Mouse (Mus musculus) frontal cortex, postnatal 25 days (tissue): ENCODE results near the gene N4bp2.
"Not testable (repeated sequence)": the region's sequence is repeated elsewhere in the genome, so short reads cannot be mapped to it uniquely, and the experiment has no call there.

Source experiments
- DNase-seq, 2 experiments: peaks; one replicate each; pipeline ENCODE4 v3.0.0; 2022; ENCODE audit warnings: low spot score in 2 of 2

Gene N4bp2

DNA sequence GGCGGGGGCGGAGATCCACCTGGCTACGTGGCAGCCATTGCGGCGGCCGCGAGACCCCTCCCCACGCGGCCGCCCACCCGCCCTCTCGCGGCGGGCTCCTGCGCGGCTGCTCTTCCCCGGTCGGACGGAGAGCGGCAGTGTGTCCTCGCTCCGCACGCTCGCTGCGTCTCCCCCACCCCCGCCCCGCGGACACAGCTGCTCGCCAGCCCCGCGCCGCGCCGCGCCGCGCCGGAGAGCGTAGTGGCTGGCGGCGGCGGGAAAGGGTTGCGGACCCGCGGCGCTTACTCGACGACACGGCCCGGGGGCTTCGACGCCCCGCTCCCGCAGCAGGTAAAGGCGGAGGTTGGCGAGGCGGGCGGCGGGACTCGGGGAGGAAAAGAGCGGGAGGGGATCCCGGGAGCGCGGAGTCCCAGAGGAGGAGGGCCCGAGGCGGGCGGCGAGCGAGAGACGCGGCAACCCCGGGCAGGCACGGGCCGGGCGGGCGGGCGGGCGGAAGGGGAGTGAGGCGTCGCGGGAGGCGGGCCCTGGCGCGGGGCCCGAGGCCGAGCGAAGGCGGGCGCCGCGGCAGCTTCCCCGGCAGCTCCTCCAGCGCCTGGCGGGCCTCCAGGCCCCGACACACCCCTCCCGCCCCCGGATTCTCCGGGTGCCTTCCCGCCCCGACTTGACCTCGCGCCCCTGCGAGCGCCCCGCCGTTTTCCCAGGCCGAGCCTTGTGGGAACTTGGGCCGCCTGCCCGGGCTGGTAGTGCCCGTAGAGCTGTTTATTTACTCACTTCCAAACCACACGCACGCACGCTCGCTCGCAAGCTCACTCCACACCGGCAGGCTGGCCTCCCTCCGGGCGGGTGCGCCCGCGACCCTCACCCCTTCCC, 830 bp downstream of the N4bp2 start:
- peak; percentile 43 for DNase-seq

DNA sequence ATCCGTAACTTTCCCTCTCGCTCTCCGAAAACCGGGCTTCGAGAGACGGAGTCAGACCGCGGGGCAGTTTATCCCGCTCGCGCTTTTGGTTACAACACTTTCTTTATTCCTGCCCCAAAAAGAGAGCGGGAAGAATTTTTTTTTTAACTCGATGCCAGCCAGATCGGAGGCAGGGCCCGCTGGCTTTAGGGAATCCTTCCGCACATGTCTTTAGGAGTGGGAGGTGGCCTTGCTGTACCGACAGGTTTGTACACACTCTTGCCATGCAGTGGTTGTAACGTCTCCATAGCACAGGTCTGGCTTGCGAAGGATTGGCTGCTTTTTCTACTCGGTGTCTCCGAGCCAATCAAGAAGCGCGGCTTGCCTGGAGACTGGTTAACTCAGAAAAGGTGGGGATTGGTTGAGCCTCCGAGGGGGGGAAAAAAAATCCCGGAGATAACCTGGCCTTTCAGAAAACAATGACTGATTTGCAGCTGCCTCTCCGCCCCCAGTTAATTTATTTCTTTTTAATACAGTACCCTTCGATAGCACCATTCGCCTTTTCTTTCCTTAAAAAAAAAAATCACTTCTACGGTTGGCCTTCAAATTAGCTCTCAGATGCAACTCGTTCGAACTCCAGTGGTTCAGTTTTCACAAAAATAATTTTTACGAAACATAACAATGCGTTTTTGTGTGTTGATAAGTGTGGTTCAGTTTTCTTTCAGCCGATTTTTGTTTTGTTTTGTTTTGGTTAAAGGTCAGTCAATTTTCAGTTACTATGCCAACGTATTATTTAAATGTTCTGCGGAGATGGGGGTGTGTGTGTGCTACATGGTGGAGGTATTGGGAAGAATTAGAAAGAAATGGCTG, 1.7 kb downstream of the N4bp2 start:
- DNase-seq: peak; percentile 70 to 79

DNA sequence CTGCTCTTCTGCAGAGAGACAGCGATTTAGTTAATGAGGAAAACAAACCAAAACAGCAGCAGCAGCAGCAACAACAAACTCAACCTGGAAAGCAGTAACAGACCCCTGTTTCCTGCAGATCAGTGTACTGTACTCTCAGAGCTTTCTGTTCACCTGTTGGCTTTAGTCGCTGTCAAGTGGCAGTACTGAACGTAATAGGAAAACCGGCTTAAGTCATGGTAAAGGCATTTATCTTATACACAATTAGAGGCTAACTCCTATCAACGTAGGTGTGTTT, 2.3 kb downstream of the N4bp2 start:
- DNase-seq: no peak

DNA sequence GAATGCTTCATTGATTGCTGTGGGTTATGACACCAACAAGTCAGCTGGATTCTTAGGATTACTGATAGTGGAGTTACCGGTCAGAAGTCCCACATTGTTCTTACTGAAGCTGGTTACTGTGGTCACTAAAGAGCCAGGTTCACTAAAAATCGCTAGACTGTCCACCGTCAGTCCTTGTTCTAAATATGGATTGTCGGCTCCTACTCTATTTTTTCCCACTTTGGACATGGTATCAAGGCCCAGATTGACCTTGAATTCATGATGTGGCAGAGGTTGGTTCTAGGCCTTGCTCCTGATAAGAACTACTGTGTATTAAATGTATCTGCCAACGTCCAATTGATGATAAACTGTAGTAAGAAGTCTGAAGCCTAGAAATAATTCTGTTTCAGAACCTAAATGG, 4.7 kb downstream of the N4bp2 start:
- no peak for DNase-seq

DNA sequence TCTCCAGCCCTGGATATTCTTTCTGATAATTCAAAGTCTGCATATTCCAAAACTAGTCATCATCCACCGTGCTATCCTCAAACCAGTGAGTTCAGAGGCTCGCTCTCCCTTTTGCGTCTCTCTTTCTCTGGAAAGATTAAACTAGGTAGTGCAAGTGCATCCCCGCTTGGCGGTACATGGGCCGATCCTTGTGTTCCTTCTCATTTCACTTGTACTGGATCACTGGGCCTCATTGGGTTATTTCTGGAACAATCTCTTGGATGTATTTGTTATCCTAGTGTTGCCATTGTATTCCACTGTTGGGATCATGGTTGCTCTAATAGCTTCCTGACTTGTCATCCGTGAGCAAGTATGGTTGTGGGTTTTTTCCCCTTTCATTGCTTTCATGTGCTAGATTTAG, 6.7 kb downstream of the N4bp2 start:
- no peak for DNase-seq

DNA sequence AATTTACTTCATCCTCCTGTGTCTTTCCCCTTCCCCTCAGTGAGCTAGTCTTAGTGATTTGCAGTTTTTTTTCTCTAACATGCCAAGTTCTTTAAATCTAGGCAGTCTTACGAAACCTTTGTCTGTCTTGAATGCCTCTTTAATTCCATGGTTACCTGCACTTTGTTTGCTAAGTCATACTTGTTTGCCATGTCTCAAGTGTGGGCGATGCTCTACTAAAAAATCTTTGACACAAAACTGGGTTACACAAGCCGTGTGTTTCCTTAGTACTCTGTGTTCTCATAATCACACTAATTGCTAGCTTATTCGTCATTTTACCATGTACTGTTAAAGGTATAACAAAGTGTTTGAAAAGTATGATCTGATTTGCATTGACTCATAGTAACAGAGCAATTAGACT, 7.2 kb downstream of the N4bp2 start:
- no peak for DNase-seq

DNA sequence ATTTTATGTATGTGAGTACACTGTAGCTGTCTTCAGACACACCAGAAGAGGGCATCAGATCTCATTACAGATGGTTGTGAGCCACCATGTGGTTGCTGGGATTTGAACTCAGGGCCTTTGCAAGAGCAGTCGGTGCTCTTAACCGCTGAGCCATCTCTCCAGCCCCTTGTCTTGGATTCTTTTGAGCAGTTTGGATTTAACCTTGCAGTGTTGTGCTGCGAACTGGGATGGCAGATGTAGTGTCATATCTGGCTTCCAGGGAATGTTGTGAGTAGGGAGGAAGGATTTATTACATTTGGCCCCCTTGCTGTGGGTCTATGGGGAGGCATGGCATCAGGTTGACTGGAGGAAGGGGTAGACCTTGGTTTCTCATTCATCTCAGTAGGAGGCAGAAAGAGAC, 10.6 kb downstream of the N4bp2 start:
- not testable (repeated sequence) for DNase-seq

DNA sequence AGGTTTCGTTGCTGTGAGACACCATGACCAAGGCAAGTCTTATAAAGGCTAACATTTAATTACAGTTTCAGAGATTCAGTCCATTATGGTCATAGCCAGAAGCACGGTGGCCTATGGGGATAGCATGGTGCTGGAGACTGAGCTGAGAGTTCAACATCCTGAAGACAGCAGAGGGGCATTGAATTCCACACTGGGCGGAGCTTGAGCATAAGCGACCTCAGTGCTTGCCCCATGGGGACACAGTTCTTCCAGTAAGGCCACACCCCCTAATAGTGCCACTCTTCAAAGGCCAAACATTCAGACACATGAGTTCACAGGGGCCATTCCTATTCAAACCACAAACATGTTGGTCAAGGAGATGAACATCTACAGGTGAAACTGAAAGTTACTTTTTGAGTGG, 12.8 kb downstream of the N4bp2 start:
- DNase-seq: no peak

DNA sequence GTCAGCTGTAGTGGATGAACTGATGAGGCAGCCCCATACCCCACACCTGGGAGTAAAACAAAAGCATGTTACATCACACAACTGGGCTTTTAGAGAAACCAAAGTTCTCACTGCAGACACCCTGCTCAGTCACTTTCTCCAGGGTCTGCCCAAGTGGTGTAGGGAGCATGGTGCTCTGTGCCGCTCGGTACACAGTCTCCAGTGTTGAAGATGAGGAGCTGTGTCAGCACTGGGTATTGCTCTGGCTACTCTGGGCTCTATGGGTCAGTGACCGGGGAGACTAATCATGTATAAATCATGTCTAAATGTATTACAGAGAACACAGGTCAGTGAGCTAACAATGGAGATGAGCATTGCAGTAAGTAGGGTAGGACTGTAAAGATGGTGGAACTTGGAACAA, 13.6 kb downstream of the N4bp2 start:
- DNase-seq: no peak

DNA sequence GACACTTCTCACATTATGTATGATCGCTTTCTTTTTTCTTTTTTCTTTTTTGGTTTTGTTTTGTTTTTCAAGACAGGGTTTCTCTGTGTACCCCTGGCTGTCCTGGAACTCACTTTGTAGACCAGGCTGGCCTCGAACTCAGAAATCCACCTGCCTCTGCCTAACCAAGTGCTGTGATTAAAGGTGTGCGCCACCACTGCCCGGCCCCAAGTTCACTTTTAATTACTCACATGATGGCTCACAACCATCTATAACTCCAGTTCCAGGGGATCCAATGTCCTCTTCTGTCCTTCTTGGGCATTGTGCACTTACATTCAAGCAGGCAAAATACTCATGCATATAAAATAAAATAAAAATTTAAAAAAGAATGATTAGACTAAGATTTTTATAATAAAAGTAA, 15.7 kb downstream of the N4bp2 start:
- DNase-seq: not testable (repeated sequence)

DNA sequence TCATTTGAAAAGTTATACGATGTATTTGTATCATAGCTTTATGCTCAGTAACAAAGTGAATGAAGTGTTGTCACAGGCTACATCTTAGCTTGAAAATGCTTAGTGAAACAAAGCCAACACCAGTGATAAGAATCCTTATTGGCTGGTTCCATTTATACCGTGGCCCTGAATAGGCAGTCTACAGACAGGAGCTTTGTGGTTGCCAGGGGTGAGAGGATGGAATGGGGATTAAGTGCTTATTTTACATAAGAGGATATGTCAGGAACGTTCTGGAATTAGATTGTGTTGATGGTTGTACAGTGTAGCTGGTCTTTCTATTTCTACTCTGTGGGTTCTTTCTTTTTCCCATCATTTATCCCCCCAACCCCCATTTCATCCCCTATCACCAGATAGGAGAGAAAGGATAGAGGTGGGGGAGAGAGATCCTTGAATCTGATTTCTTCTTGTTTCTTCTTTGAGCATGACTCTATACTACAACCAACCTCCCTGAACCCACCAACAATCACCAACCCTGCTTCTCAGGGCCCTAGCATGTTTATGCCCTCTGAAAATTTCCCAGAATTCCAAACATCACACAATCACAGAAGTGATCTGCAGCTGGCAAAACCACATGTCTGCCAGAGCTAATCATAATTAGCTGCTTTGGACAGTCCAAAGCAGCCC, 16.2 kb downstream of the N4bp2 start:
- no peak for DNase-seq

DNA sequence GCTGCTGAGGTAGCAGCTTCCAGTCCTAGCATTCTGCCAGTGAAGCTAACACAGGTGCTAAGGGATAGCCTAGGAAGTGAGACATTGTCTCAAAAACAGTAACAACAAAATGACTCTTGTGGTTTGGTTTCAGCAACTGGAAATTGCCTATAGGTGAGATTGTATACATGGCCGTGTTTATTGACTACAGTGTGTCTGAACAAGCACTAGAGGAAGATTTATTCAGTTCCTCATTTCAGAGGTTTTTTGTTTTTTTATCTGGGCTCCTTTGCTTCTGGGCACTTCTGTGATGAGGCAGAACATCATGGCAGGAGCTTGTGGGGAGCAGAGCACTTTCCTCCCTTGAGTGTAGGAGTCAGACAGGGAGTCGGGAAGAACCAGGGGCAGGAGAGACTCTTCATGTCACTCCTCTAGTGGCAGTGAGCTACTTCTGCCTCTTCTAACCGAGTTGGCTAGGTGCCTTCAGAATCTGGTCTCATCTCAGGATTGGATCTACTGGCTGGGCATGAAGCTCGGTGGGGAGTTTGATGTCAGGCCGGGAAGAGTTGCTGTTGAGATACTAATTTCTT, 17.9 kb downstream of the N4bp2 start:
- no peak for DNase-seq

DNA sequence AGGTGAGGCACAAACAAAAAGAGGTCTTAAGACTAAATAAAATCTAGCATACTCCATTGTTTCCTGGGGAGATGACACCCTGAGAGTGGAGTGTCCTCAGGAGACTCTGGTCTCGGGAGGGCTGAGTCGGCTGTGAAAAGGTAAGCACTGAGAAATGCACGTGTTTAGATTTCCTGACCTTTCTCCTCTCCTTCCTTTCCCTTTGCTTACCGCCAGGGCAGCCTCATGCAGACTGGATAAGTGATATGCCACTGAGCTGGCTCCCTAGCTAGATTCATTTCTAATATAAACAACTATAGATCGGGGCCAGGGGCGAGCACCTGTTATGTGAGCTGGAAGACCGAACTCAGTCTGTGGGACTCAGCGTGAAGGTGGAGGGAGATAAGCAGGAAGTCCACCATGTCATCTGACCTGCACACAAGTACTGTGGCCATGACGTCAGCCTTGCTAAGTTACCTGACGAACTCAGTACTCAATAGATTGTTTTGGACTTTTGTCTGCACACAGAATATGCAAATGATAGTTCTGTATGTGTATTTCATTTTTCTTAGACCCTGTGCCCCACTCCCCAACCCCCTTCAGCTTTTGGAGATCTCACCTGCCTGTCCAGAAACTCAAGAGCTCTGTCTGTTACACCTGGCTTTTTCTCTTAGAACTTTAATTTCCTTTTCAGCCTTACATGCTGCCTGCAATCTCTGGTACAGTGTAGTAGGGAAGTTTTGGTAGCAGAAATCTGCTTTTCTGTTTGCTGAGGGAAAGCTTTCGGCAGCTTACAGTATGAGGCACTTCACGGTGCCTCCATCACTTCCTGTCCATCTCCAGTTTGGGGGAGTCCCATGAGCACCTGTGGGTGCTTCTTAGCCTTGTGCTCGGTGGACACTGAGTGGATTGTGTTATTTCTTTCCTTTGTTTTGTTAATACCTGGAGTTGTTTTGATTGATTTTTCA, 18.7 kb downstream of the N4bp2 start:
- no peak for DNase-seq

DNA sequence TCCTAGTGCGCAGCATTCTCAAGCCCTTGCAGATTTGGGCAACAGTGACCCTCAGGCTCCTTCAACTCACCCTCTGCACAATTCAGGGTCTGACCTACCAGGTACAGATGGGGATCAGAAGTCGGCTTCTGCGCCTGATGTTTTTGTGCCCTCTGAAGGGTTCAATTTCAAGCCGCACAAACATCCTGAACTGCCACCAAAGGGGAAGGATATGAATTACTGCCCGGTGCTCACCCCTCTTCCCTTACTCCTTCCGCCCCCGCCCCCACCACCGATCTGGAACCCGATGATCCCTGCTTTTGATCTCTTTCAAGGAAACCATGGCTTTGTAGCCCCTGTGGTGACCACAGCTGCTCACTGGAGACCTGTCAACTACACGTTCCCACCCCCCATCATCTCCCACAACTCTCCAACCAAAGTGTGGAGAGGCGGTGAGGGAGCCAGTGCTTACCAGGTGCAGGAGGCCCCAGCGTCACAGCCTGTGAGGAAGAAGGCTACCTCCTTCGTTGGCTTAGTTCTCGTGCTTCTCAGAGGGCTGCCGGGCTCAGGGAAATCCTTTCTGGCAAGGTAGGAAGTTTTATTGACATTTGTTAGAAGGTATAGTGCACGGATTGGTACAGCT, 27.4 kb downstream of the N4bp2 start:
- no peak for DNase-seq

DNA sequence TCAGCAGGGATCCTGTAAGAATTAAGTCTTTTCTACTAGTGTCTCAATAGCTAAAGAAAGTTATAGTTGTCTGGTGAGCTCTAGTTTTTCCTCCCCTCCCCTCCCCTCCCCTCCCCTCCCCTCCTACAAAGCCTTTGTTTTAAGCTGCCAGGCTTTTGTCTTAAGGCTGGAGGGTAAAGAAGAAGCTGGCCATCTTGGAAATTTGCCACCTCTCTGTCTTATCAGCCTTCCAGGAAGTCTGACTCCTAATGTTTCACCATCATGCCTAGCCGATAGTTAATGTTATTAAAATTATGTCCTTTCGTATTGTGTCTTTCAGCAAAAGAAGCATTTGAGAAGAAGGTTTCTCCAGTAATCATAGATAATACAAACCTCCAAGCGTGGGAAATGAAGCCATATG, 30.9 kb downstream of the N4bp2 start:
- no peak for DNase-seq

DNA sequence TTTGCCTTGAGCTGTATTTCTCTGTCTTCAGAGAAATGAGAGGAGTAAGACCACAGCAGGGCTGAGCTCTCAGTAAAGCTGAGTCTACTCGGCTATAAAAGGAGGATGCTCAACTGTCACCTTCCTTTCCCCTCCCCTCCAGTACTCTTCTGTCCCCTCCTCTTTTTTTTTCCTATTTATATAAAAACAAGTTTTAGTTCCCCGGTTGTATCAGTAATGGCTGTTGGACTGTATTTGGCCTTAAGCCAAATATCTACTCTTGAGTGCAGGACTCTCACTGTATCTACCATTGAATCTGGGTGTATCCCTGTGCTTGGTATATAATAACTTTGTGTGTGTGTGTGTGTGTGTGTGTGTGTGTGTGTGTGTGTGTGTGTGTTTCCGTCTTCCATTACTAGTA, 31.4 kb downstream of the N4bp2 start:
- no peak for DNase-seq

DNA sequence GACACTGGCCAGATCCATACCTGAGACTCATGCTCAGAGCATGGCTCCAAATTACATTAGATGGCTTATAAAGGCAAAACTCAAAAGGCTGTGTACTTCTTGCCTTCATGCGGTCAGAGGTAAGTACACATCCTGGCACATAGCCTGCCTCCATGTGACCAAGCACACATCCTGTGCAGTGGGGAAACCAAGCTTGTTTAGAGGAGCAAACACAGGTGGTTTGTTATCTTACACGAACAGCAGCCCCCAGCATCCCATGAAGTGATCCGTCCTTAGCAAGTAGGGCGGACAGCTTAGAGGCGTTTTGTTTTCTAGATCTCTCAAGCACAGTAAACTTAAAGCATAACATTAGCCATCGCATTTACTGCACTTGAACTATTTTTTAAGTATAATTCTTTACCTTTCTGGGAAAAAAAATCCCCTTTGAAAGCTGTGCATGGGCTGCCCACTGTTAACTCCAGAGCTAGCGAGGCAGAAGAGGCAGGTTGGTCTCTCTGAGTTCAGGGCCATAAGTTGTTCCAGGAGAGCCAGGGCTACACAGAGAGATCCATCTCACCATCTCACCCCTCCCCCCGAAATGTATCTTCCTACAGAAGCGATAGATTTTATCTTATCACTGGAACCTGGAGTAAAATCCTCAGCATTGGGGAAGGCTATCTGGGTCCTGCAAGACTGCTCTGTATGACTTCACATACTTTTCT, 32.1 kb downstream of the N4bp2 start:
- DNase-seq: no peak

DNA sequence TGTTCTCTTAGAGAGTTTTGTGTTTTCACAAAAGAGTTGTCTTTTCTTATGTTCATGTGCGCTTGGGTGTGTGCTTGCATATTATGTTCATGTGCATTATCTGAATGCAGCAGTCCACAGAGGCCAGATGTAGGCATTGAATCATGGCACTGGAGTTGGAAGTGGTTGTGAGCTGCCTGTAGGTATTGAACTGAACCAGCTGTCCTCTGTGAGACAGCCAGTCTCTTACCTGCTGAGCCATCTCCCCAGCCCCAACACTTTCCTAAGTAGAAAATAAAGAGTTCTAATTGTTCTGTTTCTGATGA, 32.6 kb downstream of the N4bp2 start:
- no peak for DNase-seq

DNA sequence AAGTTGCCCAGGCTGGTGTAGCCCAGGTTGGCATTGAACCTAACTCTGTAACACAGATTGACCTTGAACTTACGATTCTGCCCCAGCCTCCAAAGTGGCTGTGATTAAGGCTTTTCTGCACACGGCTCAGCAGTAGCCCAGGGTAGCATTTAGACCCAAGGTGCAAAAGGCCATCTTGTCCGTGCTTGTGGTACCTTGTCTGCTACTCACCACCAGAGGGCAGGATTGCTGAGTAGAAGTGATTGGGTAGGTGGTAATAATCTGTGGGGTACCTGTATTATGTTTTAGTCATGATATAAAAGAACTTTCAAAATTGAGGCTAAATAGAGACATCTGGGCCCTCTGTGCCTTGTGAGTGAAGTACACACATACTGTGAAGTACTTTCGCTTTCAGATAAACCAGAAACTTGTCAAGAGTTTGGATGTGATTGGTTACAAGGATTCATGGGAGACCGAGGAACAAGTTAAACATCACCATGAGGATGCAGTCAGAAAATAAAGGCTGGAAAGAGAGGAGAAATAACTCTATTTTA, 60.3 kb downstream of the N4bp2 start:
- DNase-seq: no peak

DNA sequence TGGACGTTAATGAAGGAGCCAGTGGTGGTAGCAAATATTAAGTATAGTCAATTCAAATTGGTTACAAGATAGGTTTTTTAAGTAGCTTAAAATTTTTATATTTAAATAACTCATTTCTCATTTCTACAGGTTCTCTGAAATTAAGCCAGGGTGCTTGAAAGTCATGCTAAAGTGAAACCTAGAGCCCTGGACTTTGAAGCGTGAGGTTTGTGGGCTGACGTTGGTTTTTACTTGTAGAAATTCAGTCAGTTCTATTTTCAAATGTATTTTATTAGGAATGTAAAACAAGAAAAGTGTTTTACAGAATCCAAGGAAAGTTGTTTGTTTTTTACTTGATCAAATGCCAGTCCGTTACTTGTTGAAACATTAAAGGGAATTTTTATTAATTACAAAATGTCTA, 63.2 kb downstream of the N4bp2 start:
- no peak for DNase-seq
